Mouse (Mus musculus): ENCODE results near the gene Esrrg.

Esrrg gene

DNA sequence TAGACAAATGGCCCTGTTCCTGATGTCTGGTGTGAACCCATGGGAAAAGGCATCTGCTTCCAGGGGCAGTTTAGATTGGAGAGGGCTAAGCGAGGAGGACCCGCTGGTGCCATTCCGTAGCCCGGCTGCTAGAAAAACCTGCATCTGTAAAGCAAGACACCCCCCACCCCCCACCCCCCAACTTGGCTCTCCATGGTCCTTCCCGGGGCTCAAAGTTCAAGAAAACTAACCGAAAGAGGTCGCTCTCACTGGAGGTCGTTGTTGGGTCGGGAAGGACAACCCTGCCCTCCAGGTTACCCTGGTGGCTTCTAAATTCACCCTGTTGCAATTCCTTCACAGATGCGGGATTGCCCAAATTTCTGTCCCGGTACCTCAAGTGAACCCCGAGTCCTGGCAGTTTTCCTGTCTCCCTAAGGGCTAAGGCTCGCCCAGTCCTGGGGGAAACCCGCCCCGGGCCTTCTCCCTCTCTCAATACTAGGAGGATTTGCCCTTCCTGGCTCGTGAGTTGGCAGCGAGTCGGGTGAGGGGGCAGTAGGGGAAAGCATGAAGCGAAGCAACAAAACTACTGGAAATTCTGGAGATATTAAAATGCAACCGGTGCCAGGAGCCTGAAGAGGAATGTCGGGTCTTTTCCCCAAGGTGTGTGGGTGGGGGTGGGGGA lies at the start of gene Esrrg:
Gene Esrrg, plus strand, starts transcription at position 531 of the 661 bp plus-strand sequence.
- no peak for DNase-seq (ENCODE audit: low spot score)

DNA sequence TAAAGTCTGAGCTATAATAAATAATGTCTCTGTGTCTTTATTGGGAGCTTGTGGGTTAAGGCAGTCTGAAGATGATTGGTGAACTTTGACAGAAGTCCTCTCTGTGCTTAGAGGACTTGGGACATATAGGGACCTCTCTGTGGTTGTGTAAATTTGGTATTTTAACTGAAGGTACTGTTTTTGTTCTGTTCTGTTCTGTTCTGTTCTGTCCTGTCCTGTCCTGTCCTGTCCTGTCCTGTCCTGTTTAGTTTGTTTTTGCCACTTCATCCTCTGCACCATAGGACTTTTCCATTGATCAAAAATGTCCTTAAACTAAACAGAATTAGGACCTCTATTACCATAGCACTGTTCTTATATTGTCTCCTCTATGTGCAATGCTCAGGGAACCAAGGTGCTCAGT lies 24.6 kb upstream of the Esrrg start:
- no peak for DNase-seq (ENCODE audit: low spot score)

DNA sequence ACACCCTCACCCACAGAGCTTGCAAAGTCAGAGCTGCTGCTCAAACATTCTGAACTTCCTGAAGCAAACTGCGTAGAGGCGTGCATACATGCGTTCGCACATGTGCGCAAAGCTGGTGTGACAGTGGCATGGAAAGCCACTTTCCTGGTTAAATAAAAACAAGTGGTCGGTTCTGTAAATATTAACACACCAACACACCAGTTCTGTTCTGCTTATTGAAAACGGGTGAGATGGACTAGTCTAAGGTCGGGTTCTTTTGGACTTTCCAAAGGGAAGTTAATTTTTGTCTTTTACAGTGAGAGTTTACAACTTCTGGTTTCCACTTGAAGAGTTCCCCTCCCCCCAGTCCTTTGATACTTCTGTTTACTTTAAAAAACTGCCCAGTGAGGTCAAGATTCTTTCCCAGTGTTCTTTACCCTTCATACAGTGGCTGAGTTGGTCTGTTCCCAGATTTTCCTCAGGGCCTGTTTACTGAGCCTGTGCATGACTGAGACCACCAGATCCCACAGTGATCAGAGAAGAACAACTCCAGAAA lies 22.0 kb upstream of the Esrrg start:
- no peak for DNase-seq (ENCODE audit: low spot score)

DNA sequence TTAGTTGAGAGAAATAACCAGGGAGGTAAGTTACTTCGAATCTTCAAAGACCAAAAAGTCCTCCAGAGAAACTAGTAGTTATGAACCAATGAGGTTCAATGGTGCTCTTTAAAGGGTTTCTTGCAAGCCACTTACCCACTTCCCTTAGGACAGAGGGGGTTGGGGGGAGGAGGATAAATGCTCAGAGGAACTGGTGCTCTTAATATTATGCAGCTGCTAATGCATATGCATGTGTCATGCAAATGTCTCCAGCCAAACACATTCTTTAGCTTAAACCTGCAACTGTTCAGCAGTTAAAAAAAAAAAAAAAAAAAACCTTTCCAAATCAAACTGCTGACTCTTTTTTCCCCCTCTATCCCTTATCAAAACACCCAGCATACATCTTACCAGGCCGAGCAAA lies 5.6 kb upstream of the Esrrg start:
- DNase-seq (ENCODE audit: low spot score) = no peak

DNA sequence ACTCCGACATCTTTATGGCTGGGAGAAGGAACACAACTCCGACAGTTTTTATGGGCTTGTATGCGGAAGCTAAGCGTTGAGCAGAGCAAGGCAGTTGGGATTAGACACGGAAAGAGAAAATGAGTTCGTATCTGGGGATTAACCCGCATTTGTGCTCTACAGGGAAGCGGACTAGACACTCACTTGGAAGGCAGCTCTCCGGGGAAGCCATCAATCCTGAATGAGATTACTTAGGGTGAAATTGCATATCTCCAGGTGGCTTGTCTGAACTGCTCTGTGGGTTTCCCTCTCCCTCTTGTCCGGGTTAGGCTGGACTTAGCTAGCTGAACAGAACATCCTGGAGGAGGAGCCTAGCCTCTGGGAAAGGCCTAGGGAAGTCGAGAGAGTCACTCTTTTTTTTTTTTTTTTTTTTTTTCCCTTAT lies 4.5 kb upstream of the Esrrg start:
- no peak for DNase-seq (ENCODE audit: low spot score)

DNA sequence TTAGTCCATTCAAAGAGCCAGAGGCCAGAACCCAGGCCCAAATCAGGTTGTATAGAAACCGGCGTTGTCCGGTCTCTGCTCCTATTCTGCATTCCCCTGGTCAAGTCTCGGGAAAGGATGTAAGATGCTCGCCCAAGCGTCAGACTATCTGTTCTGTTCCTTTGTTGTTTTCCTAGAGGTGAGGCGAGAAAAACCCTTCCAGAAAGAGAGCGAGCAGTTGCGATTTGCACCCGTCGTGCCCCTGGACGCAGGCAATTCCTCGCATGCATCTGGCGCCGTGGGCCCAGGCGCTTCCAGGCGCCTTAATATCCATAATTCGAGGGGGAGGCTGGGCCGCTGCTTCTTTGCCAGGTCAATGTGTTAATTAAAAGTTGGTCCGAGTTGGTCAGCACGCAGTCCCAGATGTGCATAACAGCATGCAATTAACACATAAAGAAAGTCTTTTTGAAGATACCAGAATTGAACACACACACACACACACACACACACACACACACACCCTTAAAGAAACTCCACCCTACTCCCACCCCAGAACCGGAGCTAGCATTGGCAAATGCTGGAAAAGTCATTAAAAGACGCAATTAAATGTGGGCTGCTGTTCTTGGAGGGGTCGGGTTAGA lies 3.8 kb upstream of the Esrrg start:
- no peak for DNase-seq (ENCODE audit: low spot score)

DNA sequence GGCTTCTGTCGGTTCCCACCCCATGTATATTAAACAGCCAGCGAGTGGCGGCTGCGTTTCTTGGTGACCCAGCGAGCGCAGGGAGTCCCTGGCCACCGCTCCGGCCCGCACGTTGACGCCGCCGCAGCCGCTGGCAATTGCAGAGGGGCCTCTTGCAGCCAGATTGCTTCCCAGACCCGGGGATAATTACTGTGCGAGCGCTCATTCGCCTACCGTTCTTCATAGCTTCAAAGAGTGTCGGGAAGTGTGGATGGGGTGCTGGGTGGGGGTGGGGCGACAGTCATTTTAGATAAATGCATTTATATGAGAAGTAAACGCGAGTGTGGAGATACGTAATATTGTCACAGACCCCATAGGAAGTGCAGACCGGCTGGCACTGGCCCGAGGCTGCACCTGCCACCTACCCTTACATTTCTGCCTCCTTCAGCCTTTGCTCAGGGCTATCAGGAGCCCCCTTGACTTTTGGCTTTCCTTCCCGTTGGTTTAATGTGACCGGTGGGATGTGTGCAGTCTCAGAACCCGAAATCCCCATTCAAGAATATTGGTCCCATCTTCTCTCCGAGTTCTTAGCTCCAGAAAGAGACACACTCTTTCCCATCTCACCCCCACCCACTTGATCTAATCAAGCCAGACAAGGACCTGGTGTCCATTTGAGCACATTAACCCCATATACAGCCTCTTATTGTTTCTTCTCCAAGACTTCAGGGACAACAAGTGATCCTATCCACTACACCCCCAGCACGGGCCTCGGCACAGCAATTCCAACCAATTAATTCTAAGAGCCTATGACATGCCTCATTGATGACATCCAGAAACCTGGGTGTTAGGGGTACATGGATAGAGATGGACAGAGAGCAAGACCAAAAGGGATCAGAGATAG lies 3.0 kb upstream of the Esrrg start:
- no peak for DNase-seq (ENCODE audit: low spot score)

DNA sequence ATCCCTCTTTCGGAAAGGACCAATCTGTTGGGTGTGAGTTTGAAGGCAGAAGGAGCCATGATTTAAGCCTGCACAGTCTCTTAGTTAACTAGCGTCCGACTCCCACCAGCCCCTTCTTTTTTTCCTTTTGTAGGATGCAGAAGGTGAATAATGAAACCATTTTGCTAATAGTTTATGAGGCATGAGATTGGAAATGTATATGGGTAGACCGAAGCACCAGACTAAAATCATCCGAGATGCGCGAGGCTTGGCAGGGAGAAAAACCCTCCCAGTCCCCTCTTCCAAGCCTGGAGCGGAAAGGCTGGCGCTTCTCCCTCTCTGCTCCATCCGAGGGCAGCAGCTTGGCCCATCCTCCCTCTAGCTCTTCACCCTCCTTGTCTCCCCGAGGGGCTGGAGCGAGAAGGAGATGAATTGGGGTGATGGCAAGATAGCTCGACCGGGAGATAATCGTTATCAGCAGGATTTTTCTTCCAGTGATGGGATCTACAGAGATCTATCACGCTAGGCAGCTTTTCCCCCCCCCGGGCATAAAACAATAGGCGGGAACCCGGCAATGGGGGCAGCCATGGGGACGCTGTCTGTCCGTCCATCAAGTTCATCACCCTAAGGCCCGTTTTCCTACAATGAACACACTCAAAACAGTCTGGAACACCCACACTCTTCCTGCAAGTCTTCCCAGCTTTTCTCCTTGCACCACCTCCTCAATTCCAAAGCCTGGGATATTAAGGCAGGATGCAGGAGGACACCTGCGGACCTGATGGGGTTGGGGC lies 2.1 kb upstream of the Esrrg start:
- no peak for DNase-seq (ENCODE audit: low spot score)

DNA sequence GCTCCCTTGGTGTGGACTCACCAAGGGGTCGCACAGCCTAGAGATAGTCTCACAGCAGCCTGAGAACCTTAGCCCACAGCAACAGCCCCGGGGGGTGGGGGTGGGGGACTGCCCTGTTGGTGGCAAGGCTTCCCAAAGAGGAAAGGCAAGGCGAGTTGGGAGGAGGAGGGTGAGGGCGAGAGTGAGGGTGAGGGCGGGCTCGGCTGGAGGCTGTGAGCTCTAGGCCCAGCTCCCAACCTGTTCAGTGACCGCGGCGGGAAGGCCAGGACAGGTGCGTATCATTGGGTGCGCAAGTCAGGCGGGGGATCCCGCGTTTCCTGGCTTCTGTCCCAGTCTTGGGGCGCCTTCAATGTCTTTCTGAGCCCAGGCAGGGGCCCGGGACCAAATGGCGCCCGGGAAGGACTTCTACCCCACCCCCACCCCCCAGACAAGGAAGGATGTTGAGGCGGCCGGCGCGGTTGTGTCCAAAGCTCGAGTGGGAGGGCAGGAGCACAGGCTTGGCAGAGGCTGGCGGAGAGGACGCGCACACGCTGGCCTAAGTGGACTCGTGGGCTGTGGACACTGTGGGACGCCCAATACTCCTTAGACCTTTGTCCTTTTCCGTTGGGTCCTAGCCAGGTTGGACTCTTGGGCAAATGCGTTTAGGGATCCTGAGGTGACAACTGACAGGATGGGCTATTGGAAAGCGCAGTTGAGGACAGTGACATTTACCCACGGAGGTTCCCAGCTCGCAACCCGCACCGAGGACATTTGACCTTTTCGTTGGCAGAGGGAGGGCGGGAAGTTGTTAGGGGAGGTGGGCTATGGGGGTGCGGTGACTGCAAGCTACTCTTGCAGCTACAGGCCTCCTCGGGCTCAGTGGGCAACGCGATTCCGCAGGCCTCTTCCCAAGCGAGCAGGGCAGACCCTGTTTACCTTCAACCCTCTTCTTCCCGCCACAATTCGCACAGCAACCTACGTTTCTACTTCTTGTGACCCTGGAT lies 1.2 kb upstream of the Esrrg start:
- DNase-seq (ENCODE audit: low spot score) = no peak

DNA sequence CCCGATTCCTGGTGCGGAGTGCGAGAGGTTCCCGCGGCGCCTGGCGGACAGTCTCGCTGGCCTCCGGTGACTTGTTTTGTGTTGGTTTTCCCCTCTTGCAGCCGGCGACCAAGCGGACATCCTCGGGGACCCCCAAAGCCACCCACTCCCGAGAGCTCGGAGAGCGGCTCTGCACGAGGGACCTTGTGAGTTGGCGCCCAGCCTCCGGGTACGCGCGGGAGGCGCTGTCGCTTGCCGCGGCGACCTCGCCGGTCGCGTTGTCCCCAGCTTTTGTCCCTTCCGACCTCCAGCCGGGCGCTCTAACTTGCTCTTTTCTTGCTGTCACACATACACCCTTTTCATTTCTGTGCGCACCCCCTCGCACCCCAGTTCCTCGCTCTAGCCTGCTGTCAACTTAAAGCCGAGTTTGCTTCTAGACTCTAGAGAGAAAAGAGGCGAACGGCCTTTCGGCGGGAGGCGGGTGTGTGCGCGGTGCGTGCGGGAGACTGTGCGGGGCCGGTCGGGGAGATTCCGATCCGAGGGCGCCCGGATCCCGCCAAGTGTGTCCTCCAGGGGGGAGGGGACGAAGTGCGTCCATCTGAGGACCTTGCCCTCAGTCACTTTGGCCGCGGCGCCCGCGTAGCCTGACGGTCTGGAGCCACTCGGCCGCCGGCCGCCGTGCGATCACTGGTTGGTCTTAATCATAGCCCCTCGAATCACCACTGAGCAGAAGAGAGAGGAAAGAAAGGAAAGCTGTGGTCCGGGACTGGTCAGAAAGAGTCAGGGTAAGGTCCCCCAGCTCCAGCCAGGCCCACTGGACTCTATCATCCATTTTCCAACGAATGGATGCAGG lies 646 bp downstream of the Esrrg start:
- DNase-seq (ENCODE audit: low spot score) = no peak

DNA sequence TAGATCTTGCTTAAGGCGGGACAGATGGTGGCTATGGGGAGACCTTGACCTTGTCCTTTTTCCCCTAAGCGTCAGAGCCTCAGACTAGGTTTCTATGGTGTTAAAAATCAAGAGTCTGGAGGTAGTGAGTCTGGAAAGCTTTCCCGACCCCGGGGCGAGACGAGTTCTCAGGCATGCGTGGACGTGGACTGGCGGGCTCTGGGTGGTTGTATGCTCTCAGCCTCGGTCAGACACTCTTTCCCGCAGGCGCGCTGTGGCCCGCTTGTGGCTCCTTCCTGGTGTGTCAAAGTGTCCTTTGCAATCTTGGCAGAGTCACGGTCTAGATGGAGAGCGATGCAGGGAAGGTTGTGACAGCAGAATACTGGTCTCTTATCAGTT lies 1.3 kb downstream of the Esrrg start:
- no peak for DNase-seq (ENCODE audit: low spot score)

DNA sequence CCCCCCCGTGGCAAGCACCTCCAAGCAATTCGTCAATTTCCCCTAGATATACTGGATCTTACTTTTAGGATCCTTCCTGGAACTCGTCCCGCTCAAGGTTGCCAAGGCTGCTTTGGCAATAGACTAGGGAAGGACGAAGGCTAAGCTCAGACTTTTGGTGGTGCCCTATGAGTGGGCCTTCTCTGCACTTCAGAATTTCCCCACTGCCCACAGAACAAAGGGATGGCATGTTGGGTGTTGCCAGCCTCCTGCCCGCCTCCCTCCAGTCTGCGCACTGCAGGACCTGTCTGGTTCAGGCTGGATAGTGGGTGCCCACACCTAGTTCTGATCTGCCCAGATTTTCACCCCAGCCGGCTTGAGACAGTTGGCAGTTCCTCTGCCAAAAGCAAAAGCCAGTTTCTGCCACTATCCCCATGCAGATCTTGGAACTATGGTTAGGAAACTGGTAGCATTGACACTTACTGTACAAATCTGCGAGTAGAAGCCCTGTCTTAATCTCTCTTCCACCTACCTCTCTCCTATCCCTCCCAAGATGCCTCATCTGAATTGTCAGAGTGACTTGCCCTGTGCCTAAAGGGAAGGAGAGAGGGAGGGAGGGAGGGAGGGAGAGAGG lies 1.9 kb downstream of the Esrrg start:
- no peak for DNase-seq (ENCODE audit: low spot score)

DNA sequence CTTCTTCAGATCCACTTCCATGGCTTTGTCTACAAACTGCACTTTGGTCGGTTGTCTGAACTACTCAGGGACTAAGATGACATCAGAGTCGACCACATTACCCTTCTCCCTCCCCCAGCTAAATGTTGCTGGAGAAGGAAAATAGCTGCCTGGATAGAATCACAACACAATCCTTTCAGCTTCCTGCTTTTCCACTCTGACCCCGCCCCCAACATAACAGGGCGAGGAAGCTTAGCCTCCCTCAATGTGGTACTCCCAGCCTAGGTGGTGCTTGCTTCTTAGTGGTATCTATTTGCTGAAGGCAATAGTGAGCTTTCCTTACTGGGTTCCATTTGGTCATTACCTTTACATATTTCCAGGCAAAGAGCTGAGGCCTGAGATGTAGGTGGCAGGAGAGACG lies 3.3 kb downstream of the Esrrg start:
- DNase-seq (ENCODE audit: low spot score) = no peak

DNA sequence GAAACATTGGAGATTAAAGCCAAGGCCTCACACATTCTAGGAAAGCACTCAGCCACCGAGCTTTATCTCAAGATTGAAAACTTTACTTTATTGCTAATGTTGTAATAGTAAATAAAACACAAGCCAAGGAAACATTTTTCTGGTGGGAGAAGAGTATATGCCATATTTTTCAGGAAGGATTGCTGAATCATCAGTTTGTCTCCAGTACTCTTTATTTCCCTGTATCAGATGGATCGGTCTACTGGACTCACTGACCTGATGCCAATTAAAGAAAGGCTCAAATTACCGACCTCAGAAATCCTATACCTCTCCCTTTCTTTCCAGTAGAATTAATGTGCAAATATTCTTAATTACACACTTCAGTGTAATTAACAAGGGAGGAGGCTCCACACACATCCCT lies 4.7 kb downstream of the Esrrg start:
- DNase-seq (ENCODE audit: low spot score) = no peak

DNA sequence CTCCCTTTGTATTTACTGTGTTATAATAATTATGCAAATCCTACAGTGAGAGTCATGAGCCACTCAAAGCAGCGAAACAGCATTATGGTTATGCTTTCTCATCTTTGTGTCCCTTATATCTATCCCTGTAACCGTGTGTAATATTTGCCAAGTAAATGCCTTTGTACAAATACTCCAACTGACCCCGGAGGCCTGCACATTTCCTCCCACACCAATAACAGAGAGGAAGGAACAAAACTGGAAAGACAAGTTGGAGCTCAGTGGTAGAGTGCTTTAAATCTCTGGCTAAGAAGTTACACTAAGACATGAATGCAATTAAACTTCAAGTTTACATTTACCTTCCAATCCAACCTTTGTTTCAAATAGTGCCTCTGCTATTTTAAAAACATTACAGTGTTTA lies 15.4 kb downstream of the Esrrg start:
- no peak for DNase-seq (ENCODE audit: low spot score)

DNA sequence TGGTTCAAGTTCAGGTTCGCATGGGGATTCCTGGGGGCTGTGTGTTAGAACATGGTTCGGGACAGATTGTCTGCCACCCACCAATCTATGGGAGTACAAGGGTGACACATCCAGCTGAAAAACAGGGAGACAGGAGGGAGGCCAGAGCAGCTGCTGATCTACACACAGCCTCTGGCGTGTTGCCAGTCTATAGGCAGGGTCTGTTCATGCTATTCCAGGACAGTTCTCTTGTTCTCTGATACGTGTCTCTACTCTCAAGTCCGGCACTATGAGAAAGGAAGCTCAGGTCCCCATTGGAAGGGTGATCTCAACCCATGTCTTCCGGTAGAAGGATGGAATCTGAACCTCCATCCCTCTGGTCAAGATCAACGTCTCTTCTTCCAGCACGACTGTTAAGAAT lies 21.8 kb downstream of the Esrrg start:
- DNase-seq (ENCODE audit: low spot score) = no peak

DNA sequence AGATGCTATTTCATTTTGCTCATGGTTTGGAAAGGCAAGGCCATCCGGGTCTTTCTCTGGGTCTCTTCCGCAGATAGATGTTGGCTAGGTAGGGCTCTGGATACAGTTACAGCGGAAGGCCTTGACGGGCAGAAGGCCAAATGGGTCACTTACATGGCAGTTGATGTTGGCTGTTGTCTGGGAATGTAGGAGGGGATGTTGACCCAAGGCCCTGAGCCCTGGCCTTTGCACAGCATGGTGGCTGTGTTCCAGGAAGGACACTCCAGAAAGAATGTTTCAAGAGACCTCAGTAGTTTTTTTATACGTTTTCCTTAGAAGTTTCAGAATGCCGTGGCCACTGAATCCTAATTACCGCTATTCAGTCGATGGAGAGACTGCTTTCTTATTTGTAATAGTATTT lies 22.9 kb downstream of the Esrrg start:
- no peak for DNase-seq (ENCODE audit: low spot score)

DNA sequence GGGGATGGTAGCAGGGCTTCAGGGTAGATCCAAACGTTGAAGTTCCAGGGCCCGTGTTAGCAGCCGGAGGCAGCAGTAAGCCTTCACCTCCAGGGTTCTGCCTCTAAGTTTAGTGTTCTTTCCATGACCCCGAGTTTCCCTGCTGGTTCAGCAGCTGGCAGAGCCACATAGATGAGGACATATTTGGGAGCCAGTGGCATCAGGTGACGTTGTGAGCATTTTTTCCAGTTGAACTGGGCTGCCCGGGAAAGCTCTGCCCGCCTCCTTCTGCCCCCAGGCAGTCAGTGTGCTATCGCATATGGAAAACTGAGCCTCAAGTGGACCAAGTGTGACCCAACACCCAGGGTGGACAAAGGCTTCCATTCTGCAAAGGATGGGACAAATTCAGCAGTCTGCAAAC lies 36.7 kb downstream of the Esrrg start:
- no peak for DNase-seq (ENCODE audit: low spot score)

DNA sequence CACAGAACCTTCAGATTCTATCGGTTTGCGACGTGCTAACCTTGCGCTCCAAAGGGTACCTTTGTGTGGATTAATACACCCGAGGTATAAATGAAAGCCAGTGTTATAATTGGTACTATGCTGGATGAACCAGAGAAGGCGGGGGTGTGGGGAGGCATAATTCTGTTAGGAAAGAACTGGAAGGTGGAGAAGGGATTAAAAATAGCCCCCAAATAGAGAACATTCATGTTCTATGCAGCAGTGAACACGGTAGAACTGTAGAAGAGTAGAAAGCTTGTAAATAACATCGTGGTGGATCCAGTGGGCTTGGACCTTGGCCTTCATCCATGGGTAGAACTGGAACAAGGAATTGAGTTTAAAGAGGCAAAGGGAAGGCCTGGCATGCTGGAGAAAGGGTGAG lies 40.0 kb downstream of the Esrrg start:
- DNase-seq (ENCODE audit: low spot score) = no peak

DNA sequence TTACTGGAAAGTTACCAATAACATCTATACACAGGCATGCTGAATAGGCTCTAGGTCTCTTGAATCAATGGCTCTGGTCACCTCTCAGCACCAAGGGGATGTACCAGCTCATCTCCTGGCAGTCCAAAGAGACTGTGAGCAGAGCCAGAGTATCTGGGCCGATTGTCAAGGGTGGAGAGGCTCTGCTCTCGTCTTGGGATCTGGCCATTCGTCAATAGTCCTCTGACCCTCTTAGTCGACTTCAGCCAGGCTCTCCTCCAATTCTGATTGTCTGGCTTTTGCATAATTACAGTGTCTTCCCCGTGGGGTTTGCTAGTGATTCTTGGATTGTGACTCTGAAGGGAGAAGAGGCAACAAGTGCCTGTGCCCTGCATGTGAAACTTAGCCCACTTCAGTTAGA lies 41.3 kb downstream of the Esrrg start:
- DNase-seq (ENCODE audit: low spot score) = no peak

All from urinary bladder, postnatal 10 days (tissue).